Mouse (Mus musculus): Measurements from ENCODE around the gene Nat8f4. TPM values are rescaled to one million over a fixed set of nuclear protein-coding genes. Genes with fewer than 3 reads are reported as not detected.
A peak's percentile ranks its signal among the peaks of the same experiment; 100 is the strongest.
"Not testable (repeated sequence)": the region's sequence is repeated elsewhere in the genome, so short reads cannot be mapped to it uniquely, and the experiment has no call there.

Gene Nat8f4
- under 1 TPM; 0.21 to 0.31 TPM for total RNA-seq (2021)
- long read RNA-seq, experiment 1: 0 reads
- long read RNA-seq, experiment 2: 0 reads

GRCm38 (mm10) chr6:85904642-85905061 is at the start of gene Nat8f4:
Gene Nat8f4 (minus strand): TSS chr6:85904884.
- DNase-seq (ENCODE audit: low spot score): peak; percentile 69

DNA sequence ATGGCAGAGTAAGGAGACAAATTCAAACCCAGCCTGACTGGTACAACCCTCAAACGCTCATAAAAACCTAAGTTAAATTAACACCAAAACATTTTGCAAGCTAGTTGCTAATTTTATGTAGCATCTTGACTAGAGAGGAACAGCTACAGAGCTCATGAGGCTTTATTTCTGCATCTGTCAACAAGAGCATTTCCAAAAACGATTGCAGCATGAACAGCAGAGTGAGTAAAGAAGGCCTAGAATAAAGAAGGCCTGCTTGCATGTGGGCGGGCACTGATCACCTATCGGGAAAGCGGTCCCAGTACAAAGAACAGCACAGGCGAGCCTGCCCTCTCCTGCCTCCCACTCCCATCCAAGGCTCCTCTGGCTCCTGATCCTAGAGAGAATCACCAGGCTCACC is 43.9 kb upstream of the Nat8f4 start:
- no peak for DNase-seq (ENCODE audit: low spot score)

DNA sequence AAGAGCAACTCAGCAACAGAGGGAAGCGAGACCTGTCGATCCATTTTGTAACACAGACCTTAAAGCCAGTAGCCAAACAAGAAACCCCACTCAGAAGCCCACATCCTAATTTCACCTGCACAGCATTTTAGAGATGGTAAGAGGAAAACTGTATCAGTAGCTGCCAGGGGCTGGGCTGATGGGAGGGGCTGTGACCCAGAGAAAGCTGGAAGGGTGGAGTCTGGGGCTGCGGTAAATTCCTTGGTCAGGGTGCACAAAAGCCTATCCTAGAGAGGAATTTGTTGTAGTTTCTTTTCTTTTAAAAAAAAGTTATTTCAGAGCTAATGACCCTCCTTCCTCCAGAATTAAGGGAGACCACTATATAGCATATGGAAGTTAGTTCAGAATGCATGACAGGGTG is 37.8 kb upstream of the Nat8f4 start:
- DNase-seq (ENCODE audit: low spot score): no peak

DNA sequence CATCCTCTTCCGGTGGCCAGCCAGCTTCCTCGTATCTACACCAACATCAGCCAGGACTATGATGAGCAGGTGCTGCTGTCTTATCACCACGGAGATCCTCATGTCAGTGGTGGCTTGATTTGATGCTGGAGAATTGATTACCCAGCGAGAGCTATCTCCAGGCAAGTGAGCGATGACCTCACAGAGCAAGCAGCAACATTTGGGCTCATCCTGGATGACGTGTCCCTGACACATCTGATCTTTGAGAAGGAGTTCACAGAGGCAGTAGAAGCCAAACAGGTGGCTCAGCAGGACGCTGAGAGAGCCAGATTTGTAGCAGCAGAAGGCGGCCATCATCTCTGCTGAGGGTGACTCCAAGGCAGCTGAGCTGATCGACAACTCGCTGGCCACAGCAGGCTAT is 34.0 kb upstream of the Nat8f4 start:
- no peak for DNase-seq (ENCODE audit: low spot score)

DNA sequence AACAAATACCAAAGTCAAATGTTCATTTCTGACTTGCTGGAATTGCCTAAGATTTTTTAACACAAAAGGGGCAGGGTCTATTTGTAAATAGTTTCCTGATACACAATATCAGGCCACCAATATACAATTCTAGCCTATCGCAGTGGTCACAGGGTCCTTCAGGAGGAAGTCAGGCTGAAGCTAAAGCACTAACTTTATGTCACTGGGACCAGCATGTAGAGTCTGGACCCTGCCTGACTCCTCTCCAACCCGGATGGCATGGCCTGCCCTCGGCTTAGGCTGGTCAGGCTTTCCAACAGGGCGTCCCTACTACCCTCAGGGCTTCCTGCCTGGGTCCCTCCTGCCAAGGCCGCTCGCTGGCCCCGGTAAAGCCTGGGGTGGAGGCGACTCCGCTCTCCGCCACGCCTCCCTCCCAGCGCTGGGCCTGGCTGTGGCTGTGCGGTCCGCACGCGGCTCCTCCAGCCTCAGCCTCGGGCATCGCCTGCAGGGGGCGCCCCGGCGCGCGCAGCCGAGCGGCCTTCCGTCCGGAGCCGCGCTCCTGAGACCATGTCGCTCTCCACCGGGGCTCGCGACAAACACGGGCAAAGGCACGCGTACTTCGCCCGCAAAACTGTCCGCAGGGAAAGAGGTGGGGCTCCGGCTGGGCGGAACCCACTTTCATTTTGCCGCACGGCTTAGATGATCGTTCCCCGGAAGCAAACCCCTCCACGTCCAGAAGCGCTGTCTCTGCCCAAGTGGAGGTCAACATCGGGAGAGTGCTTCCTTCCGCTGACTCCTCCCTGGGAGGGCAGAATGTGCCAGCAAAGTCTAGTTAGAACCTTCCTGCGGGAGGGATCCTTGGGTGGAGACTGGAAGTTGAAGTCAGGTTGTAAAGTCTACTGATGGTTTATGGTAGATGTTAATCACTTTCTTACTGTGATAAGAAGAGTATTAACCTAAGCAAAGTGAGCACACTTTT is 32.1 kb upstream of the Nat8f4 start:
- DNase-seq (ENCODE audit: low spot score): peak; percentile 88

DNA sequence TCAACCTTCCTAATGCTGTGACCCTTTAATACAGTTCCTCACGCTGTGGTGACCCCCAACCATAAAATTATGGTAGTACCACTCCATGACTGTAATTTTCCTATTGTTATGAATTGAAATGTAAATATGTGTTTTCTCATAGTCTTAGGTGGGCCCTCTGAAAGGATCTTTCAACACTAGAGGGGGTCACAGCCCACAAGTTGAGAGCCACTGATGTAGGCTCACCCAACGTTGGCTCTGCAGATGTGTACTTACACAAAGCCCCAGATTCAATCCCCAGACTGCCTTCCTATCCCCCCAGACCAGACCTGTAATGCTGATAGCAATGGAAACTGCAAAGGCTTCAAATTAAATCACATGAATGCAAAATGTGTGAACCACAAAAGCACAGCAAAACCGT is 31.0 kb upstream of the Nat8f4 start:
- no peak for DNase-seq (ENCODE audit: low spot score)

DNA sequence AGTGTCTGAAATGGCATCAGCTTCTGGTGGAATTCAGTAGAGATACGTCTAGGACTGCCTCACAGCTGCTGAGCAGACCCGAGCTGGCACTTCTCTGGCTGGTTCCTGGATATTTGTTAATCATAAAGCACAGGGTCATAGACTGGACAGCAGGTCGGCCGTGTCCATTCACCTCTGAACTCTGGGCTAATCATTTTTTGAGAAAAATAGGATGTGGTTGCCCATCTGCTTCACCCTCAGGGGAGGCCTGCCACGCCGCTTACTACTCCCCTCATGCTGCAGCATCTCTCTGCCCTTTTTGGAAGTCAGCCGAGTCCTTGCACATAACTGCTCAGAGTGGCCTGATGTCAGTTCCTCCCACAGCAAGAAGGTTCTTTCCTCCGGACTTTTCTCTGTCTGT is 29.4 kb upstream of the Nat8f4 start:
- DNase-seq (ENCODE audit: low spot score): no peak

DNA sequence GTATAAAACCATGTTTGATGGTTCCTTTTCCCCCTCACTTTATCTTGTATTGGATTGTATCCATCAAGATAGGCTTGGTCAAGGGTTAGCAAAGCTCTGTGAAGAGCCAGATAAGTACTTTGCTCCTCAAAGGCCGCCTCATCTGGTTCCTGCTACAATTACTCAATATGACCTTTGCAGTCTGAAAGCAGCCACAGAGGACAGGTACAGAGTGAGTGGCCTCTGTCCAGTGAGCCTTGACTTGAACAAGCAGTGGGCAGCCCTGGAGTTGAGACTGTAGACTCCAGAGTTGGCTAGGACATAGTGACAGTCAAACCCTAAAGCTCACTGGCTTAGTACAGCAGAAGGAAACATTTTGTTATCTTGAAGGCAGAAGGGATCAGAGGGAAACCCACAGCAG is 24.6 kb upstream of the Nat8f4 start:
- DNase-seq (ENCODE audit: low spot score): no peak

DNA sequence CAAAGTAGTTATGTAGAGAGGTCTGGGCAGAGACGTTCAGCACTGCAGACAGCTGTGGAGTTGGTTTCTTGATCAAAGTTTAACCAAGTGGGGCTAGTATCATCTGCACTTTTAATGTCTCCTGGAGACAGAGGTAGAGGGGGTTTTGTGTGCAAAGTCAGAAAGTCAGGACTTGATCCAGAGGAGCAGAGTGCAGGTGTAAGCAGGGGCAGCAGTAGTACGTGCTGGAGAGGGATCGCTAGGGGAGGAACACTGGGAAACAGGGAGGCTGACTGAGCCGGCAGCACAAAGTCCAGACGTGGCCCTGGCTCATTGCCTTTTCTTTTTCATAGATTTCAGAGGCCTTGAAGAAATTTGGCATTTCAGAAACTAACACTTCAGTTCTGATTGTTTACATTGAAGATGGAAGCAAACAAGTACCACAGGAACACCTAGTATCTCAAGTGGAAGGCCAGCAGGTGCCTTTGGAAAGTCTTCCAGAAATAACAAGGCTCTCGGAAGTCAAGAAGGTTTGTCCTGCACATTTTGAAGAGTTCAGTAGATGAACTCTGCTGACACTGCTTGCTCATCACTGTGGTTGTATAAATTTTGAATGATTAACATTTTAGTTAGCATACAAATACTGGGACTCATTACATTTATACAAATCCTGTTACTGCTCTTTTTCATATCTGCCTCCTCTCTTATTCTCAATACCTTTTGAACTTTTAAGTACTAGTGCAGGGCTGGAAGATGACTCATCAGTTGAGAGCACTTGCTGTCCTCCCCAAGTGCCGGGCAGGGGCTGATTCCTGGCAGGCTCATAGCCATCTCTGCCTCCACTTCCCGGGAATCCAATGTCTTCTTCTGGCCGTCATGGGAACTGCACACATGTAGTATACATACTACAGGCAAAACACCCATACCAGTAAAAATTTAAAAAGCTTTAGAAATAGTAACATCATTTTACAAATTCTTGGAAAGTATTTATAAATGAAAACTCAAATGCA is 23.1 kb upstream of the Nat8f4 start:
- DNase-seq (ENCODE audit: low spot score): no peak

DNA sequence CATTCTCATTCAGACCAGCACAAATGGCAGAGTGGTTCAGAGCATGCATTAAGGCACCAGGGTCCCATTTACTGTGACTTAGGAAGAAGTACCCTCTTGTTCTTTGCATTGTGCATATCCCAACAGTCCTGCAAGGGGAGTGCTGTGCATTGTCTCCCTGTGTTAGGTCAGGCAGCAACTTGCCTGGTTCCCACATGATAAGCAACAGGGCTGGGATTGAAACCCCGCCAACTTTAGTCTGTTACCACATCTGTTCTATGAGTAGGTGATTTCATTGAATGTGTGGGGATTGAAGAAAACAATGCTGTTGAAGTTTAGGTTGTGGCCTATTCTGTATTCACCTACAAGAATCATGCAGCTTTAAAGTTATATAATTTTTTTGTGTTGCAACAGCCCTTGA is 22.0 kb upstream of the Nat8f4 start:
- DNase-seq (ENCODE audit: low spot score): no peak

GRCm38 (mm10) chr6:85923643-85924042 is 19.0 kb upstream of the Nat8f4 start:
- no peak for DNase-seq (ENCODE audit: low spot score)

GRCm38 (mm10) chr6:85919401-85919800 is 14.7 kb upstream of the Nat8f4 start:
- DNase-seq (ENCODE audit: low spot score): no peak

DNA sequence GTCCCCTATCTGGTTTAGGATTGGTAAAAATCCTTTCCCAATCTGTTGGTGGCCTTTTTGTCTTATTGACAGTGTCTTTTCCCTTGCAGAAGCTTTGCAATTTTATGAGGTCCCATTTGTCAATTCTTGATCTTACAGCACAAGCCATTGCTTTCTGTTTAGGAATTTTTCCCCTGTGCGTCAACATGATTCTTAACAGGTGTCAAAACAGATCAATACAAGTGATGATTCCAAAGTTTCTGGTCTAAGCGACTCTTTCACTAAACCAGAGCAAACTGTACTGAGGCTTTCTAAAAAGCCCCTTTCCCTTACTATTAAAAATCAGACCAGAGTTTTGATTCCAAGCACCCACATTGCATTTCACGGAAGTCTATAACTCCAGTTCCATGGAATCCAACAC is 13.7 kb upstream of the Nat8f4 start:
- DNase-seq (ENCODE audit: low spot score): not testable (repeated sequence)

- no peak for DNase-seq (ENCODE audit: low spot score)
These were observed 11.9 kb upstream of the Nat8f4 start for GRCm38 (mm10) chr6:85916596-85916995.

- DNase-seq (ENCODE audit: low spot score): peak; percentile 92
These were observed 11.1 kb upstream of the Nat8f4 start, which contains the start of gene Nat8f1 for GRCm38 (mm10) chr6:85915539-85916513. Gene Nat8f1 (minus strand): TSS chr6:85915687.

DNA sequence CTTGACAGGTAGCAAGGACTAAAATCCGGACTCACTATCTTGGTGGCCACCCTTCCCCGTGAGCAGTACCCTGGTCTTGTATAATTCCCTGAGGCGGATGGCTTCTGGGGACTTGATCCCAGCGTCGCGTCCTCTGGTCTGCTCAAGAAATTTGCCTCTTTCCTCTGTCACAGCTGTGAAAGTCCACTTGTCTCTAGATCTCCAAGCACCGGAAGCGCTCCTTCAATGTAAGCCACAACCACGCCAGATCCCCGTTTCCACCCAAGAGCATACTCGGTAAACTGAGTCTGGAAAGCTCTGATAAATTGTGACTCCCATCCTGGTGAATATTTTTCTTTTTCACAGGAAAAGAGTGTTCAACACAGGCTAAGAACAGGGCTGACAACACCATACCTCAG is 10.5 kb upstream of the Nat8f4 start:
- DNase-seq (ENCODE audit: low spot score): peak; percentile 9

GRCm38 (mm10) chr6:85911587-85911986 is 6.9 kb upstream of the Nat8f4 start, which contains the start of gene Tprkb:
Gene Tprkb (plus strand): TSS chr6:85911865.
- DNase-seq (ENCODE audit: low spot score): no peak

GRCm38 (mm10) chr6:85909704-85910103 is 5.0 kb upstream of the Nat8f4 start:
- DNase-seq (ENCODE audit: low spot score): no peak

- no peak for DNase-seq (ENCODE audit: low spot score)
These were observed 3.7 kb upstream of the Nat8f4 start for GRCm38 (mm10) chr6:85908341-85908740.

DNA sequence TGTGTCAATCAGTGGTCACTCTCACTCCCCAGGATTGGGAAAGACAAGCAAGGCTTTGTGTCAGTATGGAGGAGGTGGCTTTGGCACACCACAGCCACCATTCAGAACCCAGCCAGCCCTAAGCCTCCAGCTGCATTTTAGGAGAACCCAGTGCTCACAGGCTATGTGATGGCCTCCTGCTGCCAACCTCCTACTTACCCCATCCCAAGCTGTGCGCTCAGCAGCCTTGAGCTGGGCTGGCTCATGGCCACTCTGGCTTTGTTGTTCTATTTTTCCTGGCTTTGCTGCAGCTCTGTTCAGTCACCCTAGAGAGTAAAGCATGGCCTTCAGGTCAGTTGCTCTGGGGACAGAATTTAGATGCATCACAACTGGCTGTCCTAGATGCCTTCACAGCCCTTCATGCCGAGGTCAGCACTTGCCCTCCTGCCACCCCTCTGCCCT is 2.2 kb upstream of the Nat8f4 start:
- not testable (repeated sequence) for DNase-seq (ENCODE audit: low spot score)

Measured in gastrocnemius, adult 18-20 months (tissue).